Mouse (Mus musculus) liver, embryonic 12.5 days (tissue): ENCODE data around the gene Slc12a8. TPM values are rescaled to one million over a fixed set of nuclear protein-coding genes. Genes with fewer than 3 reads are reported as not detected.
"Not testable (repeated sequence)": the region's sequence is repeated elsewhere in the genome, so short reads cannot be mapped to it uniquely, and the experiment has no call there.

Experiments used
- ATAC-seq: fragments of 200-750 bp; cut with Nextera tagmentation; 2 replicates; pipeline ENCODE4 v1.8.0; 2017; ENCODE audit warnings: moderate number of reproducible peaks, mild to moderate bottlenecking, moderate library complexity
- H3K27ac ChIP-seq: fragments of 300-500 bp; sonication (generic); 2 replicates; pipeline ENCODE4 v1.5.1; 2016; ENCODE audit warnings: mild to moderate bottlenecking
- H3K27me3 ChIP-seq: fragments of 300-500 bp; sonication (generic); replicated peaks from 2 replicates; pipeline ENCODE4 v1.6.1; 2016; ENCODE audit warnings: mild to moderate bottlenecking, moderate library complexity
- H3K36me3 ChIP-seq: fragments of 300-500 bp; sonication (generic); 2 replicates; pipeline ENCODE4 v1.6.1; 2016; ENCODE audit warnings: mild to moderate bottlenecking, moderate library complexity
- H3K4me1 ChIP-seq: fragments of 300-500 bp; sonication (generic); 2 replicates; pipeline ENCODE4 v1.6.1; 2016
- H3K4me2 ChIP-seq: fragments of 300-500 bp; sonication (generic); 2 replicates; pipeline ENCODE4 v1.6.1; 2016; ENCODE audit warnings: mild to moderate bottlenecking, moderate library complexity
- H3K4me3 ChIP-seq: fragments of 300-500 bp; sonication (generic); 2 replicates; pipeline ENCODE4 v1.5.1; 2016; ENCODE audit warnings: mild to moderate bottlenecking, moderate library complexity
- H3K9ac ChIP-seq: fragments of 300-500 bp; sonication (generic); 2 replicates; pipeline ENCODE4 v1.6.1; 2016; ENCODE audit warnings: mild to moderate bottlenecking, moderate library complexity
- H3K9me3 ChIP-seq: fragments of 300-500 bp; sonication (generic); replicated peaks from 2 replicates; pipeline ENCODE4 v1.6.1; 2016; ENCODE audit warnings: mild to moderate bottlenecking, moderate library complexity
- WGBS: fragments of 180-500 bp; shearing (Covaris S2); methylation state at CpG from one replicate; pipeline ENCODE4 v1.1.7; 2016; ENCODE audit not compliant: insufficient replicate concordance; 5-methylcytosine and 5-hydroxymethylcytosine counted together
- polyA plus RNA-seq: library from polyadenylated mRNA; unstranded; fragments of >200 nt; fragmentation: Nextera tagmentation; extraction: Ambion mirVana; gene quantifications from 2 replicates; pipeline ENCODE4 v1.2.1, GENCODE M21; 2016

The Slc12a8 gene
- 0.08 and 0.18 TPM in 2 replicates for polyA plus RNA-seq

- 10% methylated on average over 26 of the region's 27 CpGs for WGBS
- no peak within 1 kb of the TSS for H3K27ac ChIP-seq
- H3K4me2 ChIP-seq: peak within 1 kb of the TSS; percentile 62
- H3K4me3 ChIP-seq: peak within 1 kb of the TSS; percentile 27; the same call in 1 of the 2 replicates
- H3K9ac ChIP-seq: no peak within 1 kb of the TSS
- H3K27me3 ChIP-seq: peaks cover 21% of the 10 kb centered on the region
- no peaks in the 10 kb centered on the region for H3K36me3 ChIP-seq
- no peaks in the 10 kb centered on the region for H3K9me3 ChIP-seq
- H3K4me1 ChIP-seq: peaks cover 8% of the 10 kb centered on the region; the same call in 1 of the 2 replicates
- no peak for ATAC-seq
Measured at GRCm38 (mm10) chr16:33516807-33517565, at the start of gene Slc12a8. Gene Slc12a8 (plus strand): TSS chr16:33517328.

DNA sequence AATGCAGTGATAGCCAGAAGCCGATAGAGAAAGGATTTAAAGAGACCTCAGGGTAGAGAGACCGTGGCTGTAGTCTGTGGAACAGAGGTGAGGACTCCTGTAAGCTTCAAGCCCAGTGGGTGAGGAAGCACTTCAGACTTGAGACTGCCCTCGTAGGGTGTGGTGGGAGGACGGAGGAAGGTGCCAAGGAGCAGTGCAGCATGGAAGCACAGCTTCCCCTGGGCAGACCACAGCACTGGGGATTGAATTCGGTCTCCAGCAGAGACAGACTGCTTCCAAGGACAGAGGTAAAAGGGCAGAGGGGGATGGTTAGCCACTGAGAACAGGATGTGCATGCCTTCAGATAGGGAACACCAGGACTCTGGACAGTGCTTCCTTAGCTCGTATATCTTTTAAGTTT lies 49.7 kb upstream of the Slc12a8 start:
- Histone ChIP-seq H3K27me3 (no peaks in the 10 kb centered on the region), H3K9ac (no peak overlapping the region), H3K27ac (no peak overlapping the region), H3K4me1 (peaks cover 3% of the 10 kb centered on the region; the same call in 1 of the 2 replicates), H3K4me2 (no peak overlapping the region), H3K36me3 (peaks cover 23% of the 10 kb centered on the region), H3K9me3 (no peaks in the 10 kb centered on the region), H3K4me3 (no peak overlapping the region)
- 66% methylated on average over 6 of the region's 6 CpGs for WGBS
- no peak for ATAC-seq

- Histone ChIP-seq H3K4me3 (no peak overlapping the region), H3K9me3 (no peaks in the 10 kb centered on the region), H3K9ac (no peak overlapping the region), H3K4me2 (no peak overlapping the region), H3K27ac (no peak overlapping the region), H3K4me1 (peaks cover 3% of the 10 kb centered on the region; the same call in 1 of the 2 replicates), H3K27me3 (no peaks in the 10 kb centered on the region), H3K36me3 (peaks cover 36% of the 10 kb centered on the region)
- no peak for ATAC-seq
Measured at GRCm38 (mm10) chr16:33469973-33470372, 47.2 kb upstream of the Slc12a8 start.

DNA sequence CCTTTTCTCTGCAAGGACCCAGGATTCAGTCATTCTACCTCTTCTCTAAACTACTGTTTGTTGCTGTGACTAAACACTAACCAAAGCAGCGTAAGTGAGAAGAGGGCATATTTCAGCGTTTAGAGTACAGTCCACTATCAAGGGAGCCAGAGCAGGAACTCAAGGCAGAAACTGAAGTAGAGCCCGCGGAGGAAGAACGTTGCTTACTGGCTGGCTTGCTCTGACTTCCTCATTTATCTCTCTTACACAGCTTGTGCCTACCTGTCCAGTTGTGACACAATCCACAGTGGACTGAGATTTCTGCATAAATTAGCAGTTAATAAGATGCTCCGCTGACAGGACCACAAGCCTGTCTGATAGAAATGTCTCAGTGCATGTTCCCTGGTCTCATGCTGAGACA lies 42.7 kb upstream of the Slc12a8 start:
- Histone ChIP-seq H3K9ac (no peak overlapping the region), H3K4me3 (no peak overlapping the region), H3K36me3 (peaks cover 62% of the 10 kb centered on the region), H3K4me2 (no peak overlapping the region), H3K4me1 (no peaks in the 10 kb centered on the region), H3K9me3 (no peaks in the 10 kb centered on the region), H3K27ac (no peak overlapping the region), H3K27me3 (no peaks in the 10 kb centered on the region)
- ATAC-seq: no peak
- WGBS: 66% methylated on average over 6 of the region's 6 CpGs

- no peak for ATAC-seq
- no peak overlapping the region for H3K27ac ChIP-seq
- H3K4me3 ChIP-seq: no peak overlapping the region
- no peaks in the 10 kb centered on the region for H3K4me1 ChIP-seq
- H3K9ac ChIP-seq: no peak overlapping the region
- H3K9me3 ChIP-seq: no peaks in the 10 kb centered on the region
- H3K27me3 ChIP-seq: no peaks in the 10 kb centered on the region
- no peak overlapping the region for H3K4me2 ChIP-seq
- peaks cover 66% of the 10 kb centered on the region for H3K36me3 ChIP-seq
Measured at GRCm38 (mm10) chr16:33479926-33480325, 37.2 kb upstream of the Slc12a8 start.

GRCm38 (mm10) chr16:33481148-33481547 lies 36.0 kb upstream of the Slc12a8 start:
- ATAC-seq: no peak
- no peak overlapping the region for H3K9ac ChIP-seq
- H3K4me3 ChIP-seq: no peak overlapping the region
- no peak overlapping the region for H3K4me2 ChIP-seq
- H3K9me3 ChIP-seq: no peaks in the 10 kb centered on the region
- H3K27ac ChIP-seq: no peak overlapping the region
- H3K36me3 ChIP-seq: peaks cover 63% of the 10 kb centered on the region
- H3K27me3 ChIP-seq: no peaks in the 10 kb centered on the region
- 87% methylated on average over 2 of the region's 2 CpGs for WGBS
- no peaks in the 10 kb centered on the region for H3K4me1 ChIP-seq

DNA sequence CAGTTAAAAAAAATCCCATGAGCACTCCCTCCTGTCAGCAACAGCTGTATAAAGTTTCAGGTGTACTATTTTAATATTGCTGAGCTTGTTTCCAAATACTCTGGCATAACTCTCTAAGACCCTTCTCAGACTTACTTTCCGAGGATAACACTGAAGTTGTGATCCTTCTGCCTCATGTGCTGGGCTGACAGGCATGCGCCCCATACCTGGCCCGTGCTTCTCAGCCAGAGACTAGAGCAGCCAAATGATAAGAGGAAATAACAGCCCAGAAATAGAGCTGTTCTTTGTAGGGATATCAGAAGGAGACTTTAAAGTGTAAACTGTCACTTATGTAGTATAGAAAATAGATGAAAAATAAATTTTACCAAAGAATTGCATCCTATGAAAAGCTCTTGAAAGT lies 34.8 kb upstream of the Slc12a8 start:
- WGBS: 80% methylated on average over 3 of the region's 3 CpGs
- Histone ChIP-seq H3K4me1 (no peaks in the 10 kb centered on the region), H3K9ac (no peak overlapping the region)

GRCm38 (mm10) chr16:33487709-33488108 lies 29.4 kb upstream of the Slc12a8 start:
- Histone ChIP-seq H3K4me2 (no peak overlapping the region), H3K9ac (no peak overlapping the region), H3K36me3 (peaks cover 55% of the 10 kb centered on the region), H3K4me3 (no peak overlapping the region), H3K27ac (no peak overlapping the region), H3K27me3 (no peaks in the 10 kb centered on the region), H3K4me1 (no peaks in the 10 kb centered on the region), H3K9me3 (no peaks in the 10 kb centered on the region)
- 87% methylated on average over 4 of the region's 4 CpGs for WGBS
- ATAC-seq: no peak

More for the DNA sequence above, 34.8 kb upstream of the Slc12a8 start:
- H3K27me3 ChIP-seq: no peaks in the 10 kb centered on the region
- no peak overlapping the region for H3K4me2 ChIP-seq
- no peak overlapping the region for H3K4me3 ChIP-seq
- H3K36me3 ChIP-seq: peaks cover 54% of the 10 kb centered on the region
- ATAC-seq: no peak
- H3K9me3 ChIP-seq: no peaks in the 10 kb centered on the region
- no peak overlapping the region for H3K27ac ChIP-seq

DNA sequence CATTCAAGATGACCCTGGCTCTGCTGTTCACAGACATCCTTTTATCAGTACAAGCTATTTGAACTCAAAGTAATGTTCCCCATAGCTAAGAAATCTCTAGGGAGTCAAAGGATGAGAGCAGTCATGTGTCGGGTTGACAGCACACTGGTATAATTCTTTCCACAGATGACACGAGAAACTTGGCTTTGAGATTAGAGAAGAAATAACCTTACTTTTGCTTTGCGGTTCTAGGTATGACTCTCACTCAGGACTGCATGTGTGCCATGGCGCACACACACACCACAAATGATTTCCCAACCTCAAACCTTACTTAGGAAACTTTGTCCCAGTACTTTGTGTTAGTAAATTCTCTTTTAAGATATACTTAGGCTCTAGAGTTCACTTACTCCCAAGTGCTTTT lies 22.8 kb upstream of the Slc12a8 start:
- no peaks in the 10 kb centered on the region for H3K4me1 ChIP-seq
- H3K27me3 ChIP-seq: no peaks in the 10 kb centered on the region
- 84% methylated on average over 4 of the region's 4 CpGs for WGBS
- H3K27ac ChIP-seq: no peak overlapping the region
- ATAC-seq: no peak
- H3K4me2 ChIP-seq: no peak overlapping the region
- H3K9ac ChIP-seq: no peak overlapping the region
- no peaks in the 10 kb centered on the region for H3K9me3 ChIP-seq
- peaks cover 59% of the 10 kb centered on the region for H3K36me3 ChIP-seq
- no peak overlapping the region for H3K4me3 ChIP-seq

DNA sequence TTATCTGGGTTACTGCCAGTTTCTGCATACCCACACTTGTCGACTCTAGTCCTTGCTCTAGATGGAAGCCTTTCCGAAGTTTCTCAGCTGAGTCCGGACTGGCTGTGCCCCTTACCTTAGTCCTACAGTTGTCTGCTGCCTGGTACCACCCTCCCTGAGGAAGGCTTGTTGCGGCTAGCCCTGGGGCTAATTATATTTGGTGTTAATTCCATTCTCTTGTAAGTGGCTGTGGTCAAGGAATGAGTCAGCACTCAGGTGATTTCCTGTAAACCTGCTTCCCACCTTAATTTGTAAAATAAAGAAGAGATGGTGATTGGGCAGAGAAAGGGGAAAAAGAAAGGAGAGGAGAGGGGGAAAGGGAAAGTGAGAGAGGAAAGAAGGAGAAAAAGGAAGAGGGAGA lies 9.0 kb upstream of the Slc12a8 start:
- no peak overlapping the region for H3K27ac ChIP-seq
- H3K4me1 ChIP-seq: no peaks in the 10 kb centered on the region
- H3K9ac ChIP-seq: no peak overlapping the region
- no peaks in the 10 kb centered on the region for H3K27me3 ChIP-seq
- no peak overlapping the region for H3K4me3 ChIP-seq
- ATAC-seq: no peak
- WGBS: 74% methylated on average over 4 of the region's 4 CpGs
- no peaks in the 10 kb centered on the region for H3K9me3 ChIP-seq
- H3K4me2 ChIP-seq: no peak overlapping the region
- H3K36me3 ChIP-seq: peaks cover 10% of the 10 kb centered on the region; the same call in 1 of the 2 replicates

GRCm38 (mm10) chr16:33509231-33509630 lies 7.9 kb upstream of the Slc12a8 start:
- H3K27me3 ChIP-seq, H3K36me3 ChIP-seq, H3K4me3 ChIP-seq, ATAC-seq, H3K9ac ChIP-seq, H3K27ac ChIP-seq, H3K9me3 ChIP-seq, H3K4me1 ChIP-seq, H3K4me2 ChIP-seq: not testable (repeated sequence)
- WGBS: 65% methylated on average over 2 of the region's 2 CpGs

DNA sequence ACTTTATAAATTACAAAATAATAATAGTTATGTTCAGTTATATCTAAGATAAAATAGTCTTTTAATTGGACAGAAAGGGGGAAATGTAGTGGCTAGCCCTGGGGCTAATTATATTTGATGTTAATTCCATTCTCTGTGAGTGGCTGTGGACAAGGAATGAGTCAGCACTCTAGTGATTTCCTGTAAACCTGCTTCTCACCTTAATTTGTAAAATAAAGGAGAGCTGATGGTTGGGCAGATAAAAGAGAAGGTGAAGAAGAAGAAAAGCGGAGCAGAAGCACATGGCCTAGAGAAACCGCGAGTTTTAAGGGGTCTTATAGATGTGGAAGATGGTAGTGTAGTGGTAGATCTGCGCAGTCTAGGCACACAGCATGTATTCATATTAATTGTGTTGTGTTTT lies 6.3 kb upstream of the Slc12a8 start:
- H3K4me3 ChIP-seq, H3K4me2 ChIP-seq: not testable (repeated sequence)

GRCm38 (mm10) chr16:33512555-33512954 lies 4.6 kb upstream of the Slc12a8 start:
- H3K36me3 ChIP-seq: no peaks in the 10 kb centered on the region
- WGBS: 57% methylated on average over 6 of the region's 6 CpGs
- no peak overlapping the region for H3K27ac ChIP-seq
- H3K4me3 ChIP-seq: no peak overlapping the region
- no peak for ATAC-seq
- H3K4me2 ChIP-seq: no peak overlapping the region
- H3K9me3 ChIP-seq: no peaks in the 10 kb centered on the region
- H3K4me1 ChIP-seq: peaks cover 6% of the 10 kb centered on the region; the same call in 1 of the 2 replicates
- peaks cover 11% of the 10 kb centered on the region for H3K27me3 ChIP-seq
- no peak overlapping the region for H3K9ac ChIP-seq

More for the DNA sequence above, 6.3 kb upstream of the Slc12a8 start:
- not testable (repeated sequence) for H3K4me1 ChIP-seq, H3K9ac ChIP-seq, H3K27me3 ChIP-seq, H3K9me3 ChIP-seq, ATAC-seq, H3K27ac ChIP-seq, H3K36me3 ChIP-seq
- 85% methylated on average over 4 of the region's 4 CpGs for WGBS
